Mouse (Mus musculus) brown adipose tissue, adult 24 weeks (tissue): ENCODE measurements around the gene Slc25a26. TPM values are rescaled to one million over a fixed set of nuclear protein-coding genes. Genes with fewer than 3 reads are reported as not detected.

Experiments
- H3K27ac ChIP-seq: fragments of 200-500 bp; replicated peaks from 2 replicates; pipeline ENCODE4 v1.5.1; 2012; ENCODE audit warnings: low read depth, mild to moderate bottlenecking, low read length
- H3K4me1 ChIP-seq: fragments of 200-500 bp; 2 replicates; pipeline ENCODE4 v1.6.1; 2012; ENCODE audit warnings: low read length, mixed read lengths; ENCODE audit not compliant: control insufficient read depth, insufficient read depth, insufficient read length
- H3K4me3 ChIP-seq: fragments of 200-500 bp; 2 replicates; pipeline ENCODE4 v1.5.1; 2012; ENCODE audit warnings: low read depth, mild to moderate bottlenecking, low read length, moderate library complexity; ENCODE audit not compliant: insufficient read depth
- polyA plus RNA-seq: library from polyadenylated mRNA; stranded (reverse); fragments of >200 nt; gene quantifications from 2 replicates; pipeline ENCODE4 v1.2.4, GENCODE M21; 2012; ENCODE audit not compliant: missing spikeins, insufficient read depth, insufficient read length

Gene Slc25a26
- polyA plus RNA-seq, 1 experiment: 21.4 TPM

GRCm38 (mm10) chr6:94631051-94631778, 131.1 kb downstream of the Slc25a26 start:
- Histone ChIP-seq H3K4me1 (peaks cover 7% of the 10 kb centered on the region), H3K4me3 (no peak overlapping the region), H3K27ac (no peak overlapping the region)

DNA sequence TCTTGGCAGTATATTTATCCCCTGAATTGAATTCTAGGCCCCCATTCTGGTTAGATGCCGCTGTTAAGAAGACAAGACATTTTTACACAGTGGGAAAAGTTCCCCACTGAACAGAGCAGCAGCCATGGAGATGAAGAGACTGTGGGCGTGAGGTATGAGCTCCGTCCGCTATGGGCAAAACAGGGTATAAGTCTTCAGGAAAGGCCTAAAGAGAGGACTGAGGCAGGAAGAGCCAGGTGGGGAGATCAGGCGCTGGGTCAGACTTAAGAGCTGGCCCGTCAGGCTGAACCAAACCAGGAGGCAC, 131.6 kb downstream of the Slc25a26 start:
- Histone ChIP-seq H3K4me1 (peaks cover 8% of the 10 kb centered on the region), H3K27ac (no peak overlapping the region), H3K4me3 (no peak overlapping the region)

DNA sequence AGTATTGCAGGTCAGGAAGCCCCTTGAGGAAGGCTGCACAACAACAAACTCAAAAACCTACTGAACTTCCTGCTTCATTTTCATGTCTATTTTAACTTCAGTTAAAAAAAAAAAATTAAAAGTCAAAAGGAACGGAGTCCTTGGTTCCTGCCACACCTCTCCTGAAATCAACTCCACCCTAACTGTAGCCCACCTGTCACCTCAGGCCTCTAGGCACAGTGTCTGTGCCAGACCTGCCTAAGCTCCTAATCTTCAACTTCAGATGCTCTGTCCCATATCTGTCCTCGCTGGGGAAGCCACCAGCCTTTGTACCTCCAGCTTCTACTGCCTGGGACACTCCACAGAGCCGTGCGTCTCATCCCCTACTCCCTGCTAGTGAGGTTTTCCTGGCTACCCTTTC, 134.1 kb downstream of the Slc25a26 start:
- peaks cover 12% of the 10 kb centered on the region; the same call in 1 of the 2 replicates for H3K4me1 ChIP-seq
- H3K4me3 ChIP-seq: no peak overlapping the region
- H3K27ac ChIP-seq: no peak overlapping the region

DNA sequence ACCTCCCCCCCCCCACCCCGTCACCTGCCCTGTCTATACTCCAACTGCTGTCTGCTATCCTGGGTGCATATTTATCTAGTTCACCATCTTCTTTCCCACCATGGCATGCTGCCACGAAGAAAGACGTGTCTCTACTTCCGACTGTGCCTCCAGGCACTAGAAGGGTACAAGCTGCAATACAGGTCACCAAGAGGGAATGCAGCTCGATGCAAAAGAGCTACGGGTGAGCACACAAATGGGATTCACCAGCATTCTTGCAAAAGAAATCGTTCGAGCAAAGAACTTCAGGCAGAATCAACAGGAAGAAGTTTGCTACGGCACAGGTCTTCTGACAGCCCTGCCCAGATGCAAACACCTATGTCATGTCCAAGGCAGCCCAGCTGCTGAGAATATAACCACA, 134.6 kb downstream of the Slc25a26 start:
- Histone ChIP-seq H3K27ac (no peak overlapping the region), H3K4me1 (peaks cover 12% of the 10 kb centered on the region; the same call in 1 of the 2 replicates), H3K4me3 (no peak overlapping the region)

- Histone ChIP-seq H3K27ac (no peak overlapping the region), H3K4me1 (peaks cover 17% of the 10 kb centered on the region), H3K4me3 (no peak overlapping the region)
Observed at GRCm38 (mm10) chr6:94635343-94635742, 135.2 kb downstream of the Slc25a26 start.

DNA sequence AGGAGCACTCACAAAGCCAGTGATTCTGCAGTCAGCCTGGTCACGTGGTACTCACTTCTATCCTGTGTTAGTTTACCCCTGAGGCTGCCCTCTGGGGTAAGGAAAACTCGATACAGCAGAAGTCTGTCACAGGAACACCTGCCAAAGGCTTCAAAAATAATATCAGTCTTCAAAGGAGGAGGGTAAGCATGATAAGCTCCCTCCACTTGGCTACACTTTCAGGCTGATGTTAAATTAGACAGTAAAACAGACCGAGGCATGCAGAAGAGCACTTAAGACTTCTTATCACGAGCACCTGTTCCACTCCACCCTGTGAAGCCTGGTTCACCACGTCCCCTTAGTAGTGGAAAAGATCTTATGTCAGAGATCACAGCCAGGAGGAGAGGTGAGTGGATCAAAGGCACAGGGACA, 136.9 kb downstream of the Slc25a26 start:
- Histone ChIP-seq H3K4me3 (no peak overlapping the region), H3K27ac (no peak overlapping the region), H3K4me1 (peaks cover 20% of the 10 kb centered on the region)

DNA sequence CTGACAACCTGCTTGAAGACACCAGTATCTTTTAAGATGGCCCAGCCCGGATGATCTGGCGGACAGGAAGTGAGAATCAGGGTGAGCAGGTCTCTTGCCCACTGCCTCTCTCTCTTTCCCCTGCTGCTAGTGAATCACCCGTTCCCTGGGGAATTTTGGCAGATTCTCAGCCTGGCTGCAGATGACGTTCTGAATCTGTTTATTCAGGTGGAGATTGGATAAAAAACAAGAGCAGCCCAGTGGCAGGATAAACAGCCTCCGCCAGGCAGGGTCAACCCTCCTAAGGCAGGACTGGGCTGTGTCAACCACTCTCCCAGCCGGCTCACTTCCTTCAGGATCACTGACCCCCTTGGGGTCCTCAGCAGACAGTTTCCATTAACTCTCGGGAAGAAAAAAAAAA, 140.2 kb downstream of the Slc25a26 start:
- Histone ChIP-seq H3K4me3 (no peak overlapping the region), H3K4me1 (peaks cover 27% of the 10 kb centered on the region), H3K27ac (no peak overlapping the region)

DNA sequence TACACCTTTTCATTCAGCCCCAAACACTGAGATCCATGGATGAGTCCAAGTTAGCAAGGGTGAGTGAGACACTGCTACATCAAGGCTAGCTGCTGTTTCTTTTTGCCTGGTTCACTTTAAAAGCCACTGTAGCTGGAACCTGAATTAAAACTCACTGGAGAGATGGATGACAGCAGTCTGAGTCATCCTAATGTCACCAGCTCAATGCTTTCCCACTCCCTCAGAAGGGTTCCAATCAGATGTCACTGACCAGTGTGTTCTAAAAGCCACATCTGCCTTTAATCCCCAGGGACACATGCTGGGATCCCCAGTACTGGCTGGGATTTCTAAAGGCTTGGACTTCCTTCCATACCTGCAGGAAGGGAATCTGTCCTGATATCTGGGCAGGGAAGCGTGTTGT, 141.9 kb downstream of the Slc25a26 start:
- H3K4me3 ChIP-seq: no peak overlapping the region
- no peak overlapping the region for H3K27ac ChIP-seq
- H3K4me1 ChIP-seq: peaks cover 34% of the 10 kb centered on the region

- H3K27ac ChIP-seq: no peak overlapping the region
- no peak overlapping the region for H3K4me3 ChIP-seq
- peaks cover 46% of the 10 kb centered on the region for H3K4me1 ChIP-seq
Observed at GRCm38 (mm10) chr6:94643989-94644388, 143.9 kb downstream of the Slc25a26 start.

- H3K4me3 ChIP-seq: no peak overlapping the region
- 0 out of 2 replicates have a peak overlapping the region, but pooled peaks have one; percentile 13 for H3K27ac ChIP-seq
- peaks cover 46% of the 10 kb centered on the region for H3K4me1 ChIP-seq
Observed at GRCm38 (mm10) chr6:94644641-94645040, 144.5 kb downstream of the Slc25a26 start.

DNA sequence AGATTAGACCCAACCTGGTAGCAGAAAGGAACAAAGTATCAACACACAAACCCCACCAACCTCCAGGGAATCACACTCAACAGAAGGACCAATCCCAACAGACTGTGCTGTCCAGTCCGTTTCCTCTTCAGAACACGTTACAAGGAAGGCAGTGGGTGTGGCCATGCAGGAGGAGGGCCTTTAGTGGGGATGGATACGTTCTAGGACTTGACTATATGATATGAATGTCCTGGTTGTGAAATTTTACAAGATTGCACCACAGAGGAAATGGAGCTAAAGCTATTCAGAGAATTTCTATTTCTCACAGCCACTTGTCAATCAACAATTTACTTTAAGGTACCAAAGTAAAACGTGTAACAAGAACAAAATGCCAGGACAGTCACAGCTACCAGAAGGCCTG, 145.6 kb downstream of the Slc25a26 start:
- peaks cover 38% of the 10 kb centered on the region for H3K4me1 ChIP-seq
- H3K4me3 ChIP-seq: no peak overlapping the region
- no peak overlapping the region for H3K27ac ChIP-seq

DNA sequence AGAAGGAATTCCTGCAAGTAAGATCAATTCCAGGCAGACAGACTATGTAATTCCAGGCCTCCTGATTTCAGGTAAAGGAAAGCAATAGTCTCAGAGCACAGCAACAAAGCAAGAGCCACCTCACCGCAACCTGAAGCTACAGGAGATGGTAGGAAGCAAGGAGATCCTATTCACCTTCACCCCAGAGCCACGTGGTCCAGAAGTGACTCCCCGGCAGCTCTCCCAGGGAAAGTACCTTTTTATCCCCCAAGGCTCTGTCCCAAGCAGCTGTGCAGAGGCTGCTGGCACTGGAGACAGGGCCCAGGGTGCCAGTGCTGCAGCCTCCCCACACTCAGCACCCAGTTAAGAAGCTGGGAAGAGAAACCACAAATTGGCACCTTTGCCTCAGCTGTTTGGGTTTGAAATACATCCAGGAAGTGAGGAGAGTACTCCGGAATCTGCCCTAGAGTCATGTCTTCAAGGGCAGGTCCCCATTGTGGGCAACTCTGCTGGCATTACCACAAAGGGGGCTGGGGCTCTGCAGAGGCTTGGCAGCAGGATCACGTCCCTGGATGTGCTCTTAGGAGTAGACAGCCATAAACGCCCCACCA, 146.2 kb downstream of the Slc25a26 start:
- Histone ChIP-seq H3K4me1 (peaks cover 38% of the 10 kb centered on the region), H3K27ac (no peak overlapping the region), H3K4me3 (no peak overlapping the region)

- Histone ChIP-seq H3K4me3 (no peak overlapping the region), H3K4me1 (peaks cover 38% of the 10 kb centered on the region), H3K27ac (0 out of 2 replicates have a peak overlapping the region, but pooled peaks have one; percentile 11)
Observed at GRCm38 (mm10) chr6:94646902-94647301, 146.8 kb downstream of the Slc25a26 start.

DNA sequence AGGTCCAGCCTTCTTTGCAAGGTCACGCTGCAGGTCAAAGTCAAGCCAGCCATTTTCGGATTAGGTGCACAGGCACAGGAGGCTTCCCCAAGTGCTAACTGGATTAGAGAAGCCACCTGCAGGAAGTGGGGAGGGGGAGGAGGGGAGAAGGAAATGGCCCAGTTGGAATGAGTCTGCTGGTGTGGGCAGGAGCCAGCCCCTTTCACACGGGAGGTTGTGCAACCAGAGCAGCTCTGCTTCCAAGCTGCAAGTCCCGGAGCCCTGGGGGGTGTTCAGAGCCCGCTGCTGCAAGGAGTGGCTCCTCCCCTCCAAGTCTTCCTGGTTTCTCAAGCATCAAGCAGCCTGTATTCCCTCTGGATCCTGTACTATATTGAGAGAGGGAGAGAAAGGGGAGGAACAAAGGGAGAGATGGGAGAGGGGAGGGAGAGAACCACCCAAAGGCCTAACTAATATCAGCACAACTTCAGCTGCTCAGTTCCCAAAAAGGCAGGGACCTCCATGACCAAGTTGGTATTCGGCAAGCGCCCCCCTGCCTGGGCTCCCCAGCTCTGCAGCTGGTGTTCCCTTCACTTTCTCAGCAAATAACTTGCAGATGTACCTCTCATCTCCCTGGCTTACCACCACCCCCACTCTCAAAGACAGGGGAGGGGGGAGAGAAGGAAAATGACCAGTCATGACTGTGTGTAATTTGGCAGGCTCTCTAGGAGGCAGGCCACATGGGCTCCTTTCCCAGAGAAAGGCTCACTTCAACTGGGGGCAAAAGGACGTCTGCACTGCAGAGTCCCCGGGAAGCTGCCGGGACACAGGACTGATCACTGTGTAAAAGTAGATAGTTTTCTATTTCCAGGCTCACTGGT, 147.7 kb downstream of the Slc25a26 start:
- Histone ChIP-seq H3K4me3 (no peak overlapping the region), H3K27ac (peak overlapping the region; percentile 94), H3K4me1 (peaks cover 38% of the 10 kb centered on the region)

GRCm38 (mm10) chr6:94648496-94648895, 148.4 kb downstream of the Slc25a26 start:
- H3K4me3 ChIP-seq: no peak overlapping the region
- peak overlapping the region; percentile 94 for H3K27ac ChIP-seq
- H3K4me1 ChIP-seq: peaks cover 38% of the 10 kb centered on the region
